In genomic region chr3:66537106-66537893, GRCm38 (mm10) we compare ENCODE assay signal across 18 mouse cellular contexts.
DNase-seq lines count a peak whose midpoint lies in the region; ATAC-seq lines count a peak whose summit lies in the region.
"Had no signal": no experiment of that assay in that cellular context is flagged by ENCODE, and none has a peak within 500 bp of the region (broad histone marks: within the 10 kb centered on the region; RNA-seq: fewer than 3 reads in every experiment).

No protein-coding gene starts in this region.

- DNase-seq in embryonic facial prominence, embryonic 11.5 days (ENCODE audit: low spot score) = no peak
- no peak for DNase-seq in embryonic facial prominence, embryonic 10.5 days (ENCODE audit: low spot score)
- no peak for DNase-seq in midbrain, embryonic 10.5 days (ENCODE audit: low spot score)
- DNase-seq in layer of hippocampus, adult 9-11 months = no peak
- DNase-seq in gastrocnemius, adult 18-20 months (ENCODE audit: low spot score) = no peak
- DNase-seq: adrenal gland, adult 2 months; cerebellum, postnatal 36 days; heart, adult 18-20 months; kidney, postnatal 14 days; layer of hippocampus, postnatal 36 days; lung, adult 2 months; right cerebral cortex, postnatal 14 days; thymus, adult 18-20 months had no signal

- H3K4me3 ChIP-seq in embryonic facial prominence, embryonic 11.5 days (ENCODE audit: low read depth, low read length) = no peak overlapping the region
- no peak overlapping the region for H3K4me3 ChIP-seq in embryonic facial prominence, embryonic 10.5 days
- H3K4me3 ChIP-seq in hindbrain, embryonic 12.5 days = no peak overlapping the region
- H3K4me3 ChIP-seq in midbrain, embryonic 10.5 days = no peak overlapping the region
- H3K4me3 ChIP-seq in neural tube, embryonic 15.5 days (replicated peaks) = no peak overlapping the region

- H3K9ac ChIP-seq in embryonic facial prominence, embryonic 11.5 days (replicated peaks; ENCODE audit: low read length) = no peak overlapping the region
- H3K9ac ChIP-seq in hindbrain, embryonic 12.5 days = no peak overlapping the region
- H3K9ac ChIP-seq in neural tube, embryonic 15.5 days (replicated peaks) = no peak overlapping the region

- H3K36me3 ChIP-seq in embryonic facial prominence, embryonic 11.5 days (replicated peaks; ENCODE audit: control insufficient read depth, insufficient read depth, low read depth, low read length) = no peaks in the 10 kb centered on the region
- no peaks in the 10 kb centered on the region for H3K36me3 ChIP-seq in embryonic facial prominence, embryonic 10.5 days (replicated peaks)
- no peaks in the 10 kb centered on the region for H3K36me3 ChIP-seq in hindbrain, embryonic 12.5 days
- H3K36me3 ChIP-seq in midbrain, embryonic 10.5 days = no peaks in the 10 kb centered on the region
- no peaks in the 10 kb centered on the region for H3K36me3 ChIP-seq in neural tube, embryonic 15.5 days

- no peaks in the 10 kb centered on the region for H3K9me3 ChIP-seq in embryonic facial prominence, embryonic 11.5 days (replicated peaks; ENCODE audit: control insufficient read depth, low read length)
- no peaks in the 10 kb centered on the region for H3K9me3 ChIP-seq in embryonic facial prominence, embryonic 10.5 days
- peaks cover 6% of the 10 kb centered on the region; the same call in 1 of the 2 replicates for H3K9me3 ChIP-seq in hindbrain, embryonic 12.5 days (replicated peaks)
- H3K9me3 ChIP-seq in midbrain, embryonic 10.5 days (replicated peaks) = 0 out of 2 replicates have a peak, but pooled peaks cover 4% of the 10 kb centered on the region
- H3K9me3 ChIP-seq in neural tube, embryonic 15.5 days (replicated peaks) = no peaks in the 10 kb centered on the region; the same call in 1 of the 2 replicates

- 0 out of 2 replicates have a peak, but pooled peaks have one; percentile 59 for ATAC-seq in embryonic facial prominence, embryonic 11.5 days (replicated peaks; ENCODE audit: insufficient number of reproducible peaks, low FRiP score, low TSS enrichment, low read depth)
- peak; percentile 90 for ATAC-seq in hindbrain, embryonic 12.5 days (ENCODE audit: low FRiP score)
- ATAC-seq in neural tube, embryonic 15.5 days (ENCODE audit: low FRiP score) = peak; percentile 92
- ATAC-seq in megakaryocyte progenitor cell, adult 5-6 weeks (replicated peaks; ENCODE audit: poor library complexity) = no peak
- ATAC-seq: intestine, embryonic 16.5 days had no signal

- H3K27me3 ChIP-seq in embryonic facial prominence, embryonic 11.5 days (ENCODE audit: control insufficient read depth, insufficient read depth, low read length) = no peaks in the 10 kb centered on the region
- no peaks in the 10 kb centered on the region for H3K27me3 ChIP-seq in embryonic facial prominence, embryonic 10.5 days (replicated peaks; ENCODE audit: low read depth, poor library complexity, severe bottlenecking)
- H3K27me3 ChIP-seq in hindbrain, embryonic 12.5 days = no peaks in the 10 kb centered on the region
- no peaks in the 10 kb centered on the region for H3K27me3 ChIP-seq in midbrain, embryonic 10.5 days (ENCODE audit: low read depth, poor library complexity, severe bottlenecking)
- no peaks in the 10 kb centered on the region for H3K27me3 ChIP-seq in neural tube, embryonic 15.5 days (replicated peaks)

- WGBS in embryonic facial prominence, embryonic 11.5 days = 53% methylated on average over 3 of the region's 3 CpGs
- 60% methylated on average over 3 of the region's 3 CpGs for WGBS in embryonic facial prominence, embryonic 10.5 days
- 33% methylated on average over 3 of the region's 3 CpGs for WGBS in hindbrain, embryonic 12.5 days
- WGBS in midbrain, embryonic 10.5 days = 45% methylated on average over 3 of the region's 3 CpGs
- WGBS in neural tube, embryonic 15.5 days = 7% methylated on average over 3 of the region's 3 CpGs

- no peaks in the 10 kb centered on the region for H3K4me1 ChIP-seq in embryonic facial prominence, embryonic 11.5 days (ENCODE audit: control insufficient read depth, insufficient read depth, low read length)
- H3K4me1 ChIP-seq in embryonic facial prominence, embryonic 10.5 days = peaks cover 10% of the 10 kb centered on the region
- peaks cover 13% of the 10 kb centered on the region; the same call in 1 of the 2 replicates for H3K4me1 ChIP-seq in hindbrain, embryonic 12.5 days
- H3K4me1 ChIP-seq in midbrain, embryonic 10.5 days = peaks cover 34% of the 10 kb centered on the region
- H3K4me1 ChIP-seq in neural tube, embryonic 15.5 days = peaks cover 28% of the 10 kb centered on the region

- H3K4me2 ChIP-seq in embryonic facial prominence, embryonic 11.5 days (ENCODE audit: low read depth, low read length) = no peak overlapping the region
- no peak overlapping the region for H3K4me2 ChIP-seq in hindbrain, embryonic 12.5 days (replicated peaks)
- no peak overlapping the region for H3K4me2 ChIP-seq in neural tube, embryonic 15.5 days

- H3K27ac ChIP-seq in embryonic facial prominence, embryonic 11.5 days (replicated peaks; ENCODE audit: low read depth, low read length) = no peak overlapping the region
- H3K27ac ChIP-seq in embryonic facial prominence, embryonic 10.5 days (replicated peaks) = no peak overlapping the region
- H3K27ac ChIP-seq in hindbrain, embryonic 12.5 days = no peak overlapping the region
- H3K27ac ChIP-seq in midbrain, embryonic 10.5 days (replicated peaks) = peak overlapping the region; percentile 72
- peak overlapping the region; percentile 58; the same call in 1 of the 2 replicates for H3K27ac ChIP-seq in neural tube, embryonic 15.5 days (replicated peaks)
- H3K27ac ChIP-seq: macrophage had no signal

Comparison
In these comparisons a context has a peak if more than half of its experiments do, and no peak if none do; other contexts are left out.
1. H3K27ac ChIP-seq: peak in midbrain, embryonic 10.5 days (single experiment) and neural tube, embryonic 15.5 days (single experiment); none in embryonic facial prominence, embryonic 11.5 days (single experiment), embryonic facial prominence, embryonic 10.5 days (single experiment) and hindbrain, embryonic 12.5 days (single experiment).